Mouse (Mus musculus) ES-E14 (cell line): Measurements from ENCODE around the gene Higd1a. TPM values are rescaled to one million over a fixed set of nuclear protein-coding genes. Genes with fewer than 3 reads are reported as not detected.
A peak's percentile ranks its signal among the peaks of the same experiment; 100 is the strongest.

Experiments used
- DNase-seq: peaks from one replicate; pipeline ENCODE4 v3.0.0-alpha.2; 2013; ENCODE audit warnings: low read depth, low spot score
- H3K27ac ChIP-seq: 2 replicates; pipeline ENCODE4 v1.5.1; 2012; ENCODE audit warnings: low read depth, mild to moderate bottlenecking, low read length, moderate library complexity, mixed read lengths; ENCODE audit not compliant: poor library complexity, insufficient read depth, severe bottlenecking
- H3K36me3 ChIP-seq: 2 replicates; pipeline ENCODE4 v1.6.1; 2012; ENCODE audit warnings: mild to moderate bottlenecking, low read length, moderate library complexity, mixed read lengths; ENCODE audit not compliant: control insufficient read depth, poor library complexity, insufficient read depth, severe bottlenecking
- H3K4me1 ChIP-seq, 2 experiments: fragments of 150-350 bp in 1 of 2; sonication (generic) in 1 of 2; 2 replicates each; pipeline ENCODE4 v1.6.1; 2012; ENCODE audit warnings: low read length in 2 of 2, mild to moderate bottlenecking in 1 of 2, mixed read lengths in 1 of 2; ENCODE audit not compliant: control insufficient read depth in 2 of 2, insufficient read depth in 2 of 2, poor library complexity in 1 of 2
- H3K4me3 ChIP-seq, 2 experiments: fragments of 150-350 bp in 1 of 2; sonication (generic) in 1 of 2; 2 replicates each; pipeline ENCODE4 v1.5.1; 2012; ENCODE audit warnings: low read length in 2 of 2, low read depth in 1 of 2, mild to moderate bottlenecking in 1 of 2, mixed read lengths in 1 of 2; ENCODE audit not compliant: insufficient read depth in 1 of 2, poor library complexity in 1 of 2, severe bottlenecking in 1 of 2
- H3K9ac ChIP-seq: 2 replicates; pipeline ENCODE4 v1.6.1; 2012; ENCODE audit warnings: low read depth, mild to moderate bottlenecking, low read length, mixed read lengths; ENCODE audit not compliant: poor library complexity, insufficient read depth, severe bottlenecking
- H3K9me3 ChIP-seq: fragments of 150-350 bp; sonication (generic); 2 replicates; pipeline ENCODE4 v1.6.1; 2012; ENCODE audit warnings: low read depth, mild to moderate bottlenecking, low read length; ENCODE audit not compliant: control insufficient read depth, insufficient read depth
- CHD2 ChIP-seq: IDR thresholded peaks from 2 replicates; pipeline ENCODE4 v1.6.1; 2014; ENCODE audit warnings: mild to moderate bottlenecking, low read depth, low read length, inconsistent platforms
- HCFC1 ChIP-seq: IDR thresholded peaks from 2 replicates; pipeline ENCODE4 v1.6.1; 2012; ENCODE audit warnings: low read length, inconsistent platforms, borderline replicate concordance; ENCODE audit not compliant: insufficient read depth
- MAFK ChIP-seq: IDR thresholded peaks from 2 replicates; pipeline ENCODE4 v1.6.1; 2014; ENCODE audit warnings: mild to moderate bottlenecking, low read depth, low read length, inconsistent platforms; ENCODE audit not compliant: insufficient read depth
- ZC3H11A ChIP-seq: IDR thresholded peaks from 2 replicates; pipeline ENCODE4 v1.6.1; 2012; ENCODE audit warnings: low read depth, mild to moderate bottlenecking, inconsistent platforms, low read length, borderline replicate concordance
- ZNF384 ChIP-seq: IDR thresholded peaks from 2 replicates; pipeline ENCODE4 v1.6.1; 2012; ENCODE audit warnings: low read depth, low read length, inconsistent platforms
- in situ Hi-C, 2 experiments: fragments of 600-800 bp; cut with MboI; formaldehyde crosslinking; loops; one replicate each; pipeline ENCODE4 v1.15.1; 2025; ENCODE audit warnings: low sequenced_read_pairs in 2 of 2, inconsistent platforms in 1 of 2; ENCODE audit not compliant: unreplicated experiment in 2 of 2
- total RNA-seq: library from RNA; depleted of rRNA; stranded (reverse); fragments of 300-350 nt; gene quantifications from 2 replicates; pipeline ENCODE4 v1.2.3, GENCODE M21; 2012

The Higd1a gene
- total RNA-seq, 1 experiment, result 81.2 TPM

DNA sequence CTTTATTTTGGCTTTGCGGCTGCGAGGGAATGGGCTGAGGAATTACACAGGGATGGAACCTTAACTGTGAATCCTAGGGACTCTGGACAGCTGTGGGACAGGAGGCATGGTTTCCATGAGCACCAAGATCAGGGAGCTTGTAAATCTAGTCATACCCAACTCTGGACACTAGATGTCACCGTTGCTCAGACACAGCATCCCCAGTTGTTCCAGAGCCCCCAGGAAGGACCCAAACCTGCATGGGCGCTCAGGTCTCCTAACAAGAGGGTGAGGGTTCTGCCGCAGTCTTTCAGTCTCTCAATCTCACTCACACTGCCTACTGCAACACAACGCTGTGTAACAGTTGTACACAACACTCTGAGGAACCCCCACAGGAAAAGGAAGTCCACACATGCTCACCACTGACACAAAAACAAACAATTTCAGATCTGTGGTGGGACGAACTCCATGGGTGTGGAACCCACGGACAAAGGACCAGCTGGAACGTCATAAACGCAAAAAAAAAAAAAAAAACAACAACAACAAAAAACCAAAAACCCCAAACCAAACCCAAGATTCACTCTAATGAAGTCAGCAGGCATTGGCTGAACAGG is 11.5 kb downstream of the Higd1a start:
- no peak overlapping the region for H3K27ac ChIP-seq

GRCm38 (mm10) chr9:121842914-121843313 is 15.2 kb downstream of the Higd1a start:
- no peak overlapping the region for H3K4me3 ChIP-seq
- H3K4me1 ChIP-seq, result peaks cover 0 to 3% of the 10 kb centered on the region in 2 experiments; a peak in 1 of 4 replicates
- no peaks in the 10 kb centered on the region for H3K9me3 ChIP-seq
- in situ Hi-C loops, result no loop called here
- TF ChIP-seq CHD2 (no peak), HCFC1 (no peak), ZNF384 (no peak), MAFK (no peak), ZC3H11A (no peak)
- no peak overlapping the region for H3K9ac ChIP-seq
- DNase-seq, result no peak
- no peak overlapping the region for H3K27ac ChIP-seq
- H3K36me3 ChIP-seq, result peaks cover 3% of the 10 kb centered on the region; the same call in 1 of the 2 replicates

More for the DNA sequence above, 11.5 kb downstream of the Higd1a start:
- in situ Hi-C loops, result no loop called here
- Histone ChIP-seq H3K4me3 (no peak overlapping the region), H3K36me3 (peaks cover 6% of the 10 kb centered on the region), H3K4me1 (peaks cover 0 to 3% of the 10 kb centered on the region in 2 experiments; a peak in 1 of 4 replicates), H3K9ac (no peak overlapping the region), H3K9me3 (no peaks in the 10 kb centered on the region)
- TF ChIP-seq CHD2 (no peak), ZNF384 (0 out of 2 replicates have a peak, but pooled peaks have one; percentile 18), ZC3H11A (peak; percentile 3; the same call in 1 of the 2 replicates), HCFC1 (no peak)
- peak; percentile 56 for DNase-seq

DNA sequence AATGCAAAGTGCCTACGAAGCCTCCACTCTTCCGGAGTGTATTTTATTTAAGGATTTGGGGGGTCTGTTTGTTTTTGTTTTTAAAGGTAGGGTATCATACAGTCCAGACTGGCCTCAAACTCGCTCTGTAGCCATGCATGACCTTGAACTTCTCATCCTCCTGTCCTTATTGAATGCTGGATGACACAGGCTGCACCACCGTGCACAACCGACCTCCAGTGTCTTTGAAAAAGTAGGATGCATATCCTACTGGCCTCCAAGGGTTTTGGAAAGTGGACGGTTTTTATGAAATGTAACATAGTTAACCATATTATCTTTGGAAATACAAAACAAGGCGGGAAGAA is 18.6 kb downstream of the Higd1a start:
- H3K27ac ChIP-seq, result no peak overlapping the region
- TF ChIP-seq CHD2 (no peak), MAFK (no peak), ZNF384 (no peak), ZC3H11A (no peak), HCFC1 (no peak)
- H3K9ac ChIP-seq, result no peak overlapping the region
- DNase-seq, result no peak
- H3K4me1 ChIP-seq, result peaks cover 0 to 4% of the 10 kb centered on the region in 2 experiments; a peak in 1 of 4 replicates
- no peaks in the 10 kb centered on the region for H3K36me3 ChIP-seq
- no peaks in the 10 kb centered on the region for H3K9me3 ChIP-seq
- peak overlapping the region; percentile 19 to 65; a peak in 1 of 4 replicates for H3K4me3 ChIP-seq
- in situ Hi-C loops, result no loop called here

- no peaks in the 10 kb centered on the region for H3K9me3 ChIP-seq
- TF ChIP-seq CHD2 (no peak), ZC3H11A (no peak), ZNF384 (no peak), MAFK (no peak), HCFC1 (no peak)
- peak within 1 kb of the TSS; percentile 67 for H3K9ac ChIP-seq
- peak within 1 kb of the TSS; percentile 64 to 65 for H3K4me3 ChIP-seq
- no peak within 1 kb of the TSS for H3K27ac ChIP-seq
- H3K36me3 ChIP-seq, result no peaks in the 10 kb centered on the region
- DNase-seq, result peak; percentile 73
- H3K4me1 ChIP-seq, result peaks cover 0 to 4% of the 10 kb centered on the region in 2 experiments; a peak in 1 of 4 replicates
- in situ Hi-C loops, result no loop called here
Observed at GRCm38 (mm10) chr9:121838829-121839621, 19.1 kb downstream of the Higd1a start, which contains the start of gene Ccdc13. Gene Ccdc13, minus strand, starts transcription at chr9:121839461.
